Mouse (Mus musculus) myocyte (in vitro differentiated cells): Measurements from ENCODE around the gene Relt.

Experiments
- POLR2A ChIP-seq: IDR thresholded peaks from one replicate; pipeline ENCODE4 v1.6.1; 2011; ENCODE audit warnings: low read depth, mild to moderate bottlenecking, control low read depth, moderate library complexity; ENCODE audit not compliant: insufficient read length
- POLR2AphosphoS2 ChIP-seq: IDR thresholded peaks from one replicate; pipeline ENCODE4 v1.6.1; 2011; ENCODE audit warnings: low read depth, control low read depth; ENCODE audit not compliant: insufficient read length
- TCF12 ChIP-seq: IDR thresholded peaks from one replicate; pipeline ENCODE4 v1.6.1; 2011; ENCODE audit warnings: mild to moderate bottlenecking, control low read depth; ENCODE audit not compliant: poor library complexity, insufficient read depth, severe bottlenecking

GRCm38 (mm10) chr7:100897828-100898227, 34.6 kb upstream of the Relt start:
- TF ChIP-seq POLR2A (no peak), TCF12 (no peak), POLR2AphosphoS2 (no peak)
